Mouse (Mus musculus): ENCODE data around the gene Btbd9. TPM values are rescaled to one million over a fixed set of nuclear protein-coding genes. Genes with fewer than 3 reads are reported as not detected.
A peak's percentile ranks its signal among the peaks of the same experiment; 100 is the strongest.

Gene Btbd9
- polyA plus RNA-seq, 1 experiment from 2014 or later, result 40.9 TPM

- H3K27me3 ChIP-seq (ENCODE audit: control insufficient read depth, insufficient read depth, low read length), result no peaks in the 10 kb centered on the region
- H3K4me2 ChIP-seq (ENCODE audit: low read length), result no peak overlapping the region
- no peak for ATAC-seq (ENCODE audit: insufficient number of reproducible peaks, insufficient read depth, low FRiP score, low read depth)
- no peaks in the 10 kb centered on the region for H3K9me3 ChIP-seq (ENCODE audit: control insufficient read depth, low read length)
- H3K36me3 ChIP-seq (ENCODE audit: control insufficient read depth, insufficient read depth, low read length), result 0 out of 2 replicates have a peak, but pooled peaks cover 6% of the 10 kb centered on the region
- H3K9ac ChIP-seq (ENCODE audit: low read length), result no peak overlapping the region
- 37% methylated on average over 3 of the region's 3 CpGs for WGBS
- H3K4me1 ChIP-seq (ENCODE audit: control insufficient read depth in 2 of 2, insufficient read depth in 2 of 2, low read length in 2 of 2), result peaks cover 8 to 20% of the 10 kb centered on the region in 2 experiments
- no peak overlapping the region for H3K4me3 ChIP-seq (ENCODE audit: control insufficient read depth in 1 of 2, insufficient read depth in 1 of 2, low read depth in 1 of 2, low read length in 2 of 2)
- peak overlapping the region in 1 of 2 experiments; percentile 14; a peak in 1 of 4 replicates for H3K27ac ChIP-seq (replicated peaks in 1 of 2; ENCODE audit: control insufficient read depth in 1 of 2, insufficient read depth in 1 of 2, low read depth in 2 of 2, low read length in 2 of 2)
These were observed 130.4 kb downstream of the Btbd9 start for GRCm38 (mm10) chr17:30445805-30446441.

GRCm38 (mm10) chr17:30439702-30440101, 136.6 kb downstream of the Btbd9 start:
- no peak for ATAC-seq (ENCODE audit: insufficient number of reproducible peaks, insufficient read depth, low FRiP score, low read depth)
- Histone ChIP-seq H3K9me3 (ENCODE audit: control insufficient read depth, low read length) (no peaks in the 10 kb centered on the region), H3K9ac (ENCODE audit: low read length) (no peak overlapping the region), H3K4me3 (ENCODE audit: control insufficient read depth in 1 of 2, insufficient read depth in 1 of 2, low read depth in 1 of 2, low read length in 2 of 2) (no peak overlapping the region), H3K4me2 (ENCODE audit: low read length) (no peak overlapping the region), H3K36me3 (ENCODE audit: control insufficient read depth, insufficient read depth, low read length) (0 out of 2 replicates have a peak, but pooled peaks cover 6% of the 10 kb centered on the region), H3K27me3 (ENCODE audit: control insufficient read depth, insufficient read depth, low read length) (no peaks in the 10 kb centered on the region), H3K4me1 (ENCODE audit: control insufficient read depth in 2 of 2, insufficient read depth in 2 of 2, low read length in 2 of 2) (peaks cover 14 to 19% of the 10 kb centered on the region in 2 experiments), H3K27ac (replicated peaks in 1 of 2; ENCODE audit: control insufficient read depth in 1 of 2, insufficient read depth in 1 of 2, low read depth in 2 of 2, low read length in 2 of 2) (no peak overlapping the region)
- WGBS, result 82% methylated on average over 3 of the region's 3 CpGs

GRCm38 (mm10) chr17:30438786-30439185, 137.5 kb downstream of the Btbd9 start:
- WGBS, result 48% methylated on average over 4 of the region's 4 CpGs
- Histone ChIP-seq H3K36me3 (ENCODE audit: control insufficient read depth, insufficient read depth, low read length) (no peaks in the 10 kb centered on the region), H3K4me1 (ENCODE audit: control insufficient read depth in 2 of 2, insufficient read depth in 2 of 2, low read length in 2 of 2) (peaks cover 14 to 19% of the 10 kb centered on the region in 2 experiments), H3K4me2 (ENCODE audit: low read length) (no peak overlapping the region), H3K9me3 (ENCODE audit: control insufficient read depth, low read length) (no peaks in the 10 kb centered on the region), H3K4me3 (ENCODE audit: control insufficient read depth in 1 of 2, insufficient read depth in 1 of 2, low read depth in 1 of 2, low read length in 2 of 2) (no peak overlapping the region), H3K9ac (ENCODE audit: low read length) (no peak overlapping the region), H3K27ac (replicated peaks in 1 of 2; ENCODE audit: control insufficient read depth in 1 of 2, insufficient read depth in 1 of 2, low read depth in 2 of 2, low read length in 2 of 2) (no peak overlapping the region), H3K27me3 (ENCODE audit: control insufficient read depth, insufficient read depth, low read length) (no peaks in the 10 kb centered on the region)
- no peak for ATAC-seq (ENCODE audit: insufficient number of reproducible peaks, insufficient read depth, low FRiP score, low read depth)

GRCm38 (mm10) chr17:30436021-30436461, 140.2 kb downstream of the Btbd9 start:
- no peaks in the 10 kb centered on the region for H3K36me3 ChIP-seq (ENCODE audit: control insufficient read depth, insufficient read depth, low read length)

GRCm38 (mm10) chr17:30435478-30435877, 140.8 kb downstream of the Btbd9 start:
- no peak overlapping the region for H3K9ac ChIP-seq (ENCODE audit: low read length)
- H3K4me1 ChIP-seq (ENCODE audit: control insufficient read depth in 2 of 2, insufficient read depth in 2 of 2, low read length in 2 of 2), result peaks cover 10 to 11% of the 10 kb centered on the region in 2 experiments
- H3K4me3 ChIP-seq (ENCODE audit: control insufficient read depth in 1 of 2, insufficient read depth in 1 of 2, low read depth in 1 of 2, low read length in 2 of 2), result no peak overlapping the region
- no peak overlapping the region for H3K4me2 ChIP-seq (ENCODE audit: low read length)
- 72% methylated on average over 7 of the region's 7 CpGs for WGBS
- H3K27ac ChIP-seq (replicated peaks in 1 of 2; ENCODE audit: control insufficient read depth in 1 of 2, insufficient read depth in 1 of 2, low read depth in 2 of 2, low read length in 2 of 2), result no peak overlapping the region
- no peaks in the 10 kb centered on the region for H3K36me3 ChIP-seq (ENCODE audit: control insufficient read depth, insufficient read depth, low read length)
- no peaks in the 10 kb centered on the region for H3K27me3 ChIP-seq (ENCODE audit: control insufficient read depth, insufficient read depth, low read length)
- ATAC-seq (ENCODE audit: insufficient number of reproducible peaks, insufficient read depth, low FRiP score, low read depth), result no peak
- no peaks in the 10 kb centered on the region for H3K9me3 ChIP-seq (ENCODE audit: control insufficient read depth, low read length)

More at GRCm38 (mm10) chr17:30436021-30436461, 140.2 kb downstream of the Btbd9 start:
- Histone ChIP-seq H3K4me2 (ENCODE audit: low read length) (no peak overlapping the region), H3K9ac (ENCODE audit: low read length) (no peak overlapping the region), H3K4me1 (ENCODE audit: control insufficient read depth in 2 of 2, insufficient read depth in 2 of 2, low read length in 2 of 2) (peaks cover 10 to 11% of the 10 kb centered on the region in 2 experiments), H3K9me3 (ENCODE audit: control insufficient read depth, low read length) (no peaks in the 10 kb centered on the region), H3K27ac (replicated peaks in 1 of 2; ENCODE audit: control insufficient read depth in 1 of 2, insufficient read depth in 1 of 2, low read depth in 2 of 2, low read length in 2 of 2) (no peak overlapping the region), H3K27me3 (ENCODE audit: control insufficient read depth, insufficient read depth, low read length) (no peaks in the 10 kb centered on the region), H3K4me3 (ENCODE audit: control insufficient read depth in 1 of 2, insufficient read depth in 1 of 2, low read depth in 1 of 2, low read length in 2 of 2) (no peak overlapping the region)
- WGBS, result 66% methylated on average over 5 of the region's 5 CpGs
- ATAC-seq (ENCODE audit: insufficient number of reproducible peaks, insufficient read depth, low FRiP score, low read depth), result no peak

GRCm38 (mm10) chr17:30432094-30432493, 144.2 kb downstream of the Btbd9 start:
- Histone ChIP-seq H3K27me3 (ENCODE audit: control insufficient read depth, insufficient read depth, low read length) (no peaks in the 10 kb centered on the region), H3K9ac (ENCODE audit: low read length) (no peak overlapping the region), H3K4me3 (ENCODE audit: control insufficient read depth in 1 of 2, insufficient read depth in 1 of 2, low read depth in 1 of 2, low read length in 2 of 2) (no peak overlapping the region), H3K27ac (replicated peaks in 1 of 2; ENCODE audit: control insufficient read depth in 1 of 2, insufficient read depth in 1 of 2, low read depth in 2 of 2, low read length in 2 of 2) (no peak overlapping the region), H3K9me3 (ENCODE audit: control insufficient read depth, low read length) (no peaks in the 10 kb centered on the region), H3K4me1 (ENCODE audit: control insufficient read depth in 2 of 2, insufficient read depth in 2 of 2, low read length in 2 of 2) (peaks cover 5 to 8% of the 10 kb centered on the region in 2 experiments), H3K4me2 (ENCODE audit: low read length) (no peak overlapping the region), H3K36me3 (ENCODE audit: control insufficient read depth, insufficient read depth, low read length) (no peaks in the 10 kb centered on the region)
- WGBS, result 93% methylated on average over 10 of the region's 10 CpGs
- ATAC-seq (ENCODE audit: insufficient number of reproducible peaks, insufficient read depth, low FRiP score, low read depth), result no peak

GRCm38 (mm10) chr17:30430961-30431640, 145.2 kb downstream of the Btbd9 start:
- Histone ChIP-seq H3K4me3 (ENCODE audit: control insufficient read depth in 1 of 2, insufficient read depth in 1 of 2, low read depth in 1 of 2, low read length in 2 of 2) (no peak overlapping the region), H3K27ac (replicated peaks in 1 of 2; ENCODE audit: control insufficient read depth in 1 of 2, insufficient read depth in 1 of 2, low read depth in 2 of 2, low read length in 2 of 2) (no peak overlapping the region), H3K27me3 (ENCODE audit: control insufficient read depth, insufficient read depth, low read length) (no peaks in the 10 kb centered on the region), H3K4me2 (ENCODE audit: low read length) (no peak overlapping the region), H3K9me3 (ENCODE audit: control insufficient read depth, low read length) (no peaks in the 10 kb centered on the region), H3K9ac (ENCODE audit: low read length) (no peak overlapping the region), H3K4me1 (ENCODE audit: control insufficient read depth in 2 of 2, insufficient read depth in 2 of 2, low read length in 2 of 2) (peaks cover 2 to 3% of the 10 kb centered on the region in 2 experiments; a peak in 3 of 4 replicates), H3K36me3 (ENCODE audit: control insufficient read depth, insufficient read depth, low read length) (no peaks in the 10 kb centered on the region)
- WGBS, result 60% methylated on average over 10 of the region's 10 CpGs
- no peak for ATAC-seq (ENCODE audit: insufficient number of reproducible peaks, insufficient read depth, low FRiP score, low read depth)

All from heart, embryonic 14.5 days (tissue).